Mouse (Mus musculus) C2C12 (cell line): ENCODE data around the gene Treh. TPM values are rescaled to one million over a fixed set of nuclear protein-coding genes. Genes with fewer than 3 reads are reported as not detected.
"Not testable (repeated sequence)": the region's sequence is repeated elsewhere in the genome, so short reads cannot be mapped to it uniquely, and the experiment has no call there.

Experiments
- H3K27me3 ChIP-seq: one replicate; pipeline ENCODE4 v1.6.1; 2011; ENCODE audit not compliant: control insufficient read depth, insufficient read depth, insufficient read length
- H3K36me3 ChIP-seq: one replicate; pipeline ENCODE4 v1.6.1; 2011; ENCODE audit not compliant: control insufficient read depth, insufficient read depth
- H3K4me3 ChIP-seq: one replicate; pipeline ENCODE4 v1.5.1; 2011; ENCODE audit warnings: mild to moderate bottlenecking, control low read depth; ENCODE audit not compliant: poor library complexity, insufficient read depth, severe bottlenecking
- H3K79me2 ChIP-seq: one replicate; pipeline ENCODE4 v1.6.1; 2011; ENCODE audit not compliant: control insufficient read depth, insufficient read depth
- H3K79me3 ChIP-seq: one replicate; pipeline ENCODE4 v1.6.1; 2011; ENCODE audit warnings: low read depth, control low read depth
- H3ac ChIP-seq: one replicate; pipeline ENCODE3; 2011; ENCODE audit warnings: low read depth; ENCODE audit not compliant: control insufficient read depth, insufficient read length
- CEBPB ChIP-seq: IDR thresholded peaks from one replicate; pipeline ENCODE4 v1.6.1; 2011; ENCODE audit warnings: low read depth, mild to moderate bottlenecking, control low read depth, moderate library complexity
- CTCF ChIP-seq: IDR thresholded peaks from one replicate; pipeline ENCODE4 v1.5.1; 2011; ENCODE audit not compliant: control insufficient read depth, insufficient read depth, insufficient read length
- FOSL1 ChIP-seq: IDR thresholded peaks from one replicate; pipeline ENCODE4 v1.8.0; 2011; ENCODE audit warnings: mild to moderate bottlenecking, low read length; ENCODE audit not compliant: poor library complexity, insufficient read depth, severe bottlenecking
- MAX ChIP-seq: IDR thresholded peaks from one replicate; pipeline ENCODE4 v1.6.1; 2011; ENCODE audit warnings: mild to moderate bottlenecking, control low read depth
- MYOD1 ChIP-seq: IDR thresholded peaks from one replicate; pipeline ENCODE4 v1.6.1; 2011; ENCODE audit warnings: low read depth; ENCODE audit not compliant: control insufficient read depth, insufficient read length
- MYOG ChIP-seq: IDR thresholded peaks from one replicate; pipeline ENCODE4 v1.6.1; 2011; ENCODE audit not compliant: control insufficient read depth, insufficient read length; ENCODE audit errors: extremely low read depth
- USF1 ChIP-seq: IDR thresholded peaks from one replicate; pipeline ENCODE4 v1.6.1; 2011; ENCODE audit warnings: low read depth, mild to moderate bottlenecking, control low read depth, moderate library complexity
- long read RNA-seq, 2 experiments: library from polyadenylated mRNA; unstranded; transcript quantifications; one replicate each; pipeline ENCODE4 v2.0.0; 2019 to 2020
- polyA plus RNA-seq: library from polyadenylated mRNA; unstranded; fragments of >200 nt; fragmentation: generic; extraction: Trizol; gene quantifications from one replicate; pipeline ENCODE4 v1.2.1, GENCODE M21; 2012; ENCODE audit warnings: missing spikeins

Treh gene
- polyA plus RNA-seq: not detected
- long read RNA-seq, experiment 1: 0 reads
- long read RNA-seq, experiment 2: 0 reads

- TF ChIP-seq USF1 (no peak), CTCF (no peak), MAX (no peak), MYOG (no peak), MYOD1 (no peak), CEBPB (no peak), FOSL1 (no peak)
- Histone ChIP-seq H3K27me3 (peaks cover 23% of the 10 kb centered on the region), H3ac (no peak within 1 kb of the TSS), H3K79me3 (no peaks in the 10 kb centered on the region), H3K36me3 (no peaks in the 10 kb centered on the region), H3K79me2 (no peaks in the 10 kb centered on the region), H3K4me3 (no peak within 1 kb of the TSS)
These were observed at the start of gene Treh for GRCm38 (mm10) chr9:44673005-44673404. Gene Treh, plus strand, starts transcription at chr9:44673233.

DNA sequence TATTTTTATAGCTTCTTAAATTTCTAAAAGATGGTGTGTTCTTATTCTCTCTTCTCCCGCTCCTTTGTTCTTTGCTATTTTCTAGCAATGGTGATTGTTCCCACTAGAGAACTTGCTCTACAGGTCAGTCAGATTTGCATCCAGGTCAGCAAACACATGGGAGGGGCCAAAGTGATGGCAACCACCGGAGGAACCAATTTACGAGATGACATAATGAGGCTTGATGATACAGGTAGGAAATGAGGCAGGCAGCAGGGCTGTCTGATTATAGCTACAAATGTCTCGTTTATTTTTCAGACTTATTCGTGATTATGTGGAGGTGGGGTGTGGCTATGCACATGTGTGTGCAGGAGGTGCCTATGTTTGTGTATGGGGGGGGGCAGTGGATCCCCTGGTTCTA is 48.6 kb upstream of the Treh start:
- H3K36me3 ChIP-seq: peaks cover 92% of the 10 kb centered on the region
- H3K4me3 ChIP-seq: no peak overlapping the region
- TF ChIP-seq FOSL1 (no peak), MYOD1 (no peak), MAX (no peak), MYOG (no peak), CEBPB (no peak), USF1 (no peak), CTCF (no peak)
- no peak overlapping the region for H3ac ChIP-seq
- H3K27me3 ChIP-seq: no peaks in the 10 kb centered on the region
- peaks cover 16% of the 10 kb centered on the region for H3K79me3 ChIP-seq
- H3K79me2 ChIP-seq: peaks cover 60% of the 10 kb centered on the region

DNA sequence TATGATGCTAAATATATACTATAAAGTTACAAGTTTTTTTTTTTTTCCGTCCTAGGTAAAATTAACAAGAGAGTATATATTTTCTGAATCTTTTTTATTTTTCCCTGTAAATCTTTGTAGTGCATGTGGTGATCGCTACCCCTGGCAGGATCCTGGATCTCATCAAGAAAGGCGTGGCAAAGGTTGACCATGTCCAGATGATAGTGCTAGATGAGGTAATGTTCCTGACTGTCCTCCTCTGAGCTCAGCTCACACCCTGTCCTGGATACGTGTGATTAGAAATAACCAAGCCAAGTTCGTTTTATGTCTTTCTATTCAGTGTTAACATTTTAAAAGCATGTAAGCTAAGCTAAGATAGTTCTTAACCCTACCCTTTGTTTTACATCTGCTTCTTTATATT is 46.8 kb upstream of the Treh start:
- H3K4me3 ChIP-seq: no peak overlapping the region
- H3K36me3 ChIP-seq: peaks cover 97% of the 10 kb centered on the region
- TF ChIP-seq FOSL1 (no peak), MYOD1 (no peak), MYOG (no peak), CTCF (no peak), USF1 (no peak), MAX (no peak), CEBPB (no peak)
- peaks cover 12% of the 10 kb centered on the region for H3K79me3 ChIP-seq
- no peaks in the 10 kb centered on the region for H3K27me3 ChIP-seq
- H3K79me2 ChIP-seq: peaks cover 41% of the 10 kb centered on the region
- no peak overlapping the region for H3ac ChIP-seq

GRCm38 (mm10) chr9:44637551-44638169 is 35.4 kb upstream of the Treh start:
- Histone ChIP-seq H3K79me2 (no peaks in the 10 kb centered on the region), H3K27me3 (no peaks in the 10 kb centered on the region), H3K79me3 (no peaks in the 10 kb centered on the region), H3K36me3 (peaks cover 56% of the 10 kb centered on the region), H3ac (no peak overlapping the region), H3K4me3 (no peak overlapping the region)
- no peak for TF ChIP-seq CEBPB

DNA sequence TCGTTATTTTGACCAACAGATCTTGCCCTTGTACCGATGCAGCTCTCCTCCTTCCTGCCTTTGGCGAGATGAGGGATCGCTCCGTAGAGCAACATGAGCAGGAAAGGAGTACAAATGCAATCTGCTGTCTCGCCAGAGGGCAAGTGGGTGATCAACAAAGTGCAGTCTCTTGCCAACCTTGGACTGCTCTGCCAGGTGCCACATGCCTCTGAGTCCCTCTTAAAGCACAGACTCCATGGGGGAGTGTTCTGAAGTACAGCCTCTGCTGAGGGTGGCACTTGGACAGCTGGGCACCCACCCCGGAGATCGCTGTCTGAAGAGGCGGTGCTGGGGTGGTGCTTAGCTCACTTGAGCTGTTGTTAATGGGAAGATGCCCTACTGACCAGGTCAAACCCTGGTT is 34.3 kb upstream of the Treh start:
- not testable (repeated sequence) for H3ac ChIP-seq, H3K79me2 ChIP-seq, H3K79me3 ChIP-seq, H3K4me3 ChIP-seq, H3K27me3 ChIP-seq
- H3K36me3 ChIP-seq: peaks cover 45% of the 10 kb centered on the region

- peaks cover 33% of the 10 kb centered on the region for H3K36me3 ChIP-seq
- H3K79me3 ChIP-seq, H3K27me3 ChIP-seq, H3ac ChIP-seq, H3K79me2 ChIP-seq, H3K4me3 ChIP-seq: not testable (repeated sequence)
These were observed 33.0 kb upstream of the Treh start for GRCm38 (mm10) chr9:44640028-44640427.
